Mouse (Mus musculus) retina, postnatal 1 day (tissue): ENCODE results near the gene Wdr3.

Experiments
- DNase-seq: peaks from one replicate; pipeline ENCODE4 v3.0.0-alpha.2; 2012

The Wdr3 gene

GRCm38 (mm10) chr3:100162315-100163105, at the start of gene Wdr3, which contains the start of gene Gdap2:
TSS of gene Wdr3 (minus strand) at chr3:100162407.
TSS of gene Gdap2 (plus strand) at chr3:100162381.
- DNase-seq = peak; percentile 98

GRCm38 (mm10) chr3:100206973-100207372, 44.8 kb upstream of the Wdr3 start:
- no peak for DNase-seq

- DNase-seq = no peak
Observed at GRCm38 (mm10) chr3:100201554-100201953, 39.3 kb upstream of the Wdr3 start.

- no peak for DNase-seq
Observed at GRCm38 (mm10) chr3:100194210-100194609, 32.0 kb upstream of the Wdr3 start.

GRCm38 (mm10) chr3:100189861-100190260, 27.7 kb upstream of the Wdr3 start:
- DNase-seq = no peak

GRCm38 (mm10) chr3:100189444-100189843, 27.2 kb upstream of the Wdr3 start:
- peak; percentile 86 for DNase-seq

GRCm38 (mm10) chr3:100180471-100180870, 18.3 kb upstream of the Wdr3 start:
- no peak for DNase-seq

GRCm38 (mm10) chr3:100176031-100176430, 13.8 kb upstream of the Wdr3 start:
- DNase-seq = no peak

- no peak for DNase-seq
Observed at GRCm38 (mm10) chr3:100164991-100165390, 2.8 kb upstream of the Wdr3 start.

GRCm38 (mm10) chr3:100163556-100163955, 1.3 kb upstream of the Wdr3 start:
- no peak for DNase-seq

GRCm38 (mm10) chr3:100161665-100162314, 417 bp downstream of the Wdr3 start:
- DNase-seq = no peak

GRCm38 (mm10) chr3:100160682-100161445, 1.3 kb downstream of the Wdr3 start:
- no peak for DNase-seq

- no peak for DNase-seq
Observed at GRCm38 (mm10) chr3:100122445-100122844, 39.8 kb downstream of the Wdr3 start.

GRCm38 (mm10) chr3:100121961-100122360, 40.2 kb downstream of the Wdr3 start:
- DNase-seq = no peak

- DNase-seq = no peak
Observed at GRCm38 (mm10) chr3:100118681-100119080, 43.5 kb downstream of the Wdr3 start.

GRCm38 (mm10) chr3:100106736-100107135, 55.5 kb downstream of the Wdr3 start:
- no peak for DNase-seq

GRCm38 (mm10) chr3:100102386-100103092, 59.7 kb downstream of the Wdr3 start:
- DNase-seq = no peak
